Mouse (Mus musculus) ES-E14 (cell line): ENCODE data around the gene Krt23.

Experiments
- MAFK ChIP-seq: IDR thresholded peaks from 2 replicates; pipeline ENCODE4 v1.6.1; 2014; ENCODE audit warnings: mild to moderate bottlenecking, low read depth, low read length, inconsistent platforms; ENCODE audit not compliant: insufficient read depth
- ZC3H11A ChIP-seq: IDR thresholded peaks from 2 replicates; pipeline ENCODE4 v1.6.1; 2012; ENCODE audit warnings: low read depth, mild to moderate bottlenecking, inconsistent platforms, low read length, borderline replicate concordance
- ZNF384 ChIP-seq: IDR thresholded peaks from 2 replicates; pipeline ENCODE4 v1.6.1; 2012; ENCODE audit warnings: low read depth, low read length, inconsistent platforms

DNA sequence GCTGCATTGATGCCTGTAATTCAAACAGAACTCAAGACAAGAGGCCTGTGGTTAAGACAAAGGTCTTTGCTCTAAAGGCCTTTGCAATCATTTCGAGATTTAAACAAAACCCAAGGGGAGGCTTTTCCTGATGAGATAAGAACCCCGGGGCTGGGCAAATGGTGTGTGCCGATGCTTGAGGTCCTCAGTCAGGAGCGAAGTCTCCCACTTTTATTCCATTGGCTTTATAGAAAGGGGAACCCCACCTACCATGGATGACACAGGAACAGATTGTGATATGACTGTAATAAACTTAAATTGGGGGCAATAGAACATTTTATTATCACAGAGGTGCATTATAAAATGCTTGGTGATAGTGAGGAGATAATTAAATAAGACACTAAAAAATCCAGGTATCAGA is 56.3 kb downstream of the Krt23 start:
- TF ChIP-seq ZNF384 (no peak), ZC3H11A (no peak), MAFK (no peak)
